Mouse (Mus musculus) kidney, postnatal 0 days (tissue): ENCODE measurements around the gene Tspyl2. TPM values are rescaled to one million over a fixed set of nuclear protein-coding genes. Genes with fewer than 3 reads are reported as not detected.
"Not testable (repeated sequence)": the region's sequence is repeated elsewhere in the genome, so short reads cannot be mapped to it uniquely, and the experiment has no call there.

Experiments
- ATAC-seq: fragments of 200-750 bp; cut with Nextera tagmentation; replicated peaks from 2 replicates; pipeline ENCODE4 v1.8.0; 2017; ENCODE audit warnings: low read depth, moderate number of reproducible peaks, moderate TSS enrichment, moderate library complexity; ENCODE audit not compliant: low FRiP score
- DNase-seq: peaks from one replicate; pipeline ENCODE4 v3.0.0-alpha.2; 2016; ENCODE audit warnings: low spot score
- H3K27ac ChIP-seq: fragments of 300-500 bp; sonication (generic); 2 replicates; pipeline ENCODE4 v1.5.1; 2014; ENCODE audit warnings: mild to moderate bottlenecking
- H3K27me3 ChIP-seq: fragments of 300-500 bp; sonication (generic); 2 replicates; pipeline ENCODE4 v1.6.1; 2014; ENCODE audit warnings: low read length, mixed read lengths; ENCODE audit not compliant: insufficient read depth
- H3K36me3 ChIP-seq: fragments of 300-500 bp; sonication (generic); 2 replicates; pipeline ENCODE4 v1.6.1; 2014; ENCODE audit warnings: low read length, mixed read lengths; ENCODE audit not compliant: insufficient read depth
- H3K4me1 ChIP-seq: fragments of 300-500 bp; sonication (generic); replicated peaks from 2 replicates; pipeline ENCODE4 v1.6.1; 2014; ENCODE audit warnings: antibody characterized with exemption, low read length, mixed read lengths; ENCODE audit not compliant: insufficient read depth
- H3K4me2 ChIP-seq: fragments of 300-500 bp; sonication (generic); 2 replicates; pipeline ENCODE4 v1.6.1; 2014; ENCODE audit warnings: mild to moderate bottlenecking, low read length, moderate library complexity, mixed read lengths
- H3K4me3 ChIP-seq: fragments of 300-500 bp; sonication (generic); replicated peaks from 2 replicates; pipeline ENCODE4 v1.5.1; 2014; ENCODE audit warnings: low read depth, low read length
- H3K9ac ChIP-seq: fragments of 300-500 bp; sonication (generic); 2 replicates; pipeline ENCODE4 v1.6.1; 2014; ENCODE audit warnings: low read depth, low read length
- H3K9me3 ChIP-seq: fragments of 300-500 bp; sonication (generic); replicated peaks from 2 replicates; pipeline ENCODE4 v1.6.1; 2016; ENCODE audit warnings: low read length, inconsistent platforms, mixed read lengths
- CTCF ChIP-seq: IDR thresholded peaks from 2 replicates; pipeline ENCODE4 v1.5.1; 2016; ENCODE audit warnings: antibody characterized with exemption, low read depth, mild to moderate bottlenecking, moderate library complexity
- WGBS: fragments of 180-500 bp; shearing (Covaris S2); extraction: QIAGEN DNeasy Blood & Tissue Kit; methylation state at CpG from one replicate; pipeline ENCODE4 v1.1.7; 2014; 5-methylcytosine and 5-hydroxymethylcytosine counted together
- polyA plus RNA-seq: library from polyadenylated mRNA; unstranded; fragments of >200 nt; fragmentation: Nextera tagmentation; extraction: Ambion mirVana; gene quantifications from 2 replicates; pipeline ENCODE4 v1.2.1, GENCODE M21; 2015

Tspyl2 gene
- polyA plus RNA-seq, 1 experiment from 2014 or later: 16.1 TPM

- H3K36me3 ChIP-seq: no peaks in the 10 kb centered on the region
- H3K9me3 ChIP-seq: no peaks in the 10 kb centered on the region
- no peak overlapping the region for H3K4me3 ChIP-seq
- DNase-seq (no peak), ATAC-seq (no peak)
- 88% methylated on average over 15 of the region's 15 CpGs for WGBS
- H3K27me3 ChIP-seq: no peaks in the 10 kb centered on the region
- H3K4me2 ChIP-seq: no peak overlapping the region
- H3K9ac ChIP-seq: no peak overlapping the region
- H3K27ac ChIP-seq: no peak overlapping the region
- no peak for TF ChIP-seq CTCF
- no peaks in the 10 kb centered on the region for H3K4me1 ChIP-seq
Observed at GRCm38 (mm10) chrX:152346587-152346986, 4.4 kb upstream of the Tspyl2 start.

GRCm38 (mm10) chrX:152342903-152343302, 678 bp upstream of the Tspyl2 start:
- Histone ChIP-seq H3K4me3 (peak overlapping the region; percentile 51), H3K9me3 (no peaks in the 10 kb centered on the region), H3K4me1 (peaks cover 4% of the 10 kb centered on the region; the same call in 1 of the 2 replicates), H3K27me3 (no peaks in the 10 kb centered on the region), H3K27ac (peak overlapping the region; percentile 73), H3K36me3 (no peaks in the 10 kb centered on the region), H3K4me2 (peak overlapping the region; percentile 44), H3K9ac (peak overlapping the region; percentile 27; the same call in 1 of the 2 replicates)
- ATAC-seq (no peak), DNase-seq (no peak)
- no peak for TF ChIP-seq CTCF
- WGBS: 41% methylated on average over 6 of the region's 6 CpGs

- DNase-seq (peak; percentile 24), ATAC-seq (no peak)
- Histone ChIP-seq H3K27me3 (no peaks in the 10 kb centered on the region), H3K27ac (peak overlapping the region; percentile 70), H3K4me2 (peak overlapping the region; percentile 52), H3K9ac (peak overlapping the region; percentile 73), H3K9me3 (no peaks in the 10 kb centered on the region), H3K36me3 (no peaks in the 10 kb centered on the region), H3K4me3 (peak overlapping the region; percentile 51), H3K4me1 (peaks cover 4% of the 10 kb centered on the region; the same call in 1 of the 2 replicates)
- WGBS: 37% methylated on average over 11 of the region's 11 CpGs
- TF ChIP-seq CTCF: no peak
Observed at GRCm38 (mm10) chrX:152341496-152341895, 729 bp downstream of the Tspyl2 start.

GRCm38 (mm10) chrX:152336546-152337332, 5.5 kb downstream of the Tspyl2 start:
- H3K9me3 ChIP-seq: no peaks in the 10 kb centered on the region
- WGBS: 12% methylated on average over 33 of the region's 33 CpGs
- no peaks in the 10 kb centered on the region for H3K27me3 ChIP-seq
- H3K9ac ChIP-seq: peak overlapping the region; percentile 51; the same call in 1 of the 2 replicates
- peak; percentile 37 for TF ChIP-seq CTCF
- H3K4me1 ChIP-seq: peaks cover 4% of the 10 kb centered on the region; the same call in 1 of the 2 replicates
- peak overlapping the region; percentile 92 for H3K27ac ChIP-seq
- H3K4me3 ChIP-seq: peak overlapping the region; percentile 18
- ATAC-seq (peak; percentile 99), DNase-seq (peak; percentile 95)
- H3K4me2 ChIP-seq: peak overlapping the region; percentile 47
- H3K36me3 ChIP-seq: no peaks in the 10 kb centered on the region

GRCm38 (mm10) chrX:152336123-152336522, 6.1 kb downstream of the Tspyl2 start:
- not testable (repeated sequence) for H3K4me1 ChIP-seq, H3K4me3 ChIP-seq, H3K27me3 ChIP-seq, H3K36me3 ChIP-seq, H3K9me3 ChIP-seq, H3K27ac ChIP-seq, H3K9ac ChIP-seq, DNase-seq
- 0 out of 2 replicates have a peak, but pooled peaks have one; percentile 2 for ATAC-seq
- H3K4me2 ChIP-seq: peak overlapping the region; percentile 35; the same call in 1 of the 2 replicates
- WGBS: 48% methylated on average over 4 of the region's 4 CpGs

GRCm38 (mm10) chrX:152329400-152329799, 12.8 kb downstream of the Tspyl2 start:
- not testable (repeated sequence) for H3K4me1 ChIP-seq, H3K4me3 ChIP-seq, H3K27ac ChIP-seq

More at GRCm38 (mm10) chrX:152329400-152329799, 12.8 kb downstream of the Tspyl2 start:
- not testable (repeated sequence) for H3K9me3 ChIP-seq, ATAC-seq, H3K4me2 ChIP-seq, H3K36me3 ChIP-seq, H3K27me3 ChIP-seq, H3K9ac ChIP-seq, DNase-seq
